Mouse (Mus musculus) cortical plate, adult 2 months (tissue): ENCODE results near the gene Fam222a.

Experiments used
- CTCF ChIP-seq: fragments of 200-500 bp; IDR thresholded peaks from 2 replicates; pipeline ENCODE4 v1.5.1; 2011; ENCODE audit warnings: mild to moderate bottlenecking, control low read depth, low read length; ENCODE audit not compliant: insufficient read depth; ENCODE audit errors: extremely low read depth
- POLR2A ChIP-seq: fragments of 200-500 bp; IDR thresholded peaks from 2 replicates; pipeline ENCODE4 v1.6.1; 2011; ENCODE audit warnings: mild to moderate bottlenecking, low read length, control low read depth; ENCODE audit not compliant: insufficient read depth; ENCODE audit errors: extremely low read depth

- TF ChIP-seq CTCF (no peak), POLR2A (no peak)
These were observed 23.3 kb downstream of the Fam222a start for GRCm38 (mm10) chr5:114591151-114591561.
